Mouse (Mus musculus) bone marrow, adult 2 months (tissue): ENCODE data around the gene Gpsm1. TPM values are rescaled to one million over a fixed set of nuclear protein-coding genes. Genes with fewer than 3 reads are reported as not detected.
A peak's percentile ranks its signal among the peaks of the same experiment; 100 is the strongest.

Experiments used
- H3K27ac ChIP-seq: fragments of 200-500 bp; 2 replicates; pipeline ENCODE4 v1.5.1; 2012; ENCODE audit warnings: low read depth, mild to moderate bottlenecking, control low read depth, inconsistent platforms, low read length; ENCODE audit not compliant: control insufficient read depth, poor library complexity, insufficient read depth
- H3K4me1 ChIP-seq: fragments of 200-500 bp; 2 replicates; pipeline ENCODE4 v1.6.1; 2011; ENCODE audit warnings: low read length; ENCODE audit not compliant: control insufficient read depth, insufficient read depth
- H3K4me3 ChIP-seq: fragments of 200-500 bp; replicated peaks from 2 replicates; pipeline ENCODE3; 2011; ENCODE audit warnings: mild to moderate bottlenecking, low read depth, low read length, control low read depth; ENCODE audit not compliant: control insufficient read depth
- CTCF ChIP-seq: fragments of 200-500 bp; IDR thresholded peaks from 2 replicates; pipeline ENCODE4 v1.5.1; 2011; ENCODE audit warnings: low read length, control low read depth; ENCODE audit not compliant: control insufficient read depth, insufficient read depth
- POLR2A ChIP-seq: fragments of 200-500 bp; IDR thresholded peaks from 2 replicates; pipeline ENCODE4 v1.6.1; 2011; ENCODE audit warnings: low read depth, mild to moderate bottlenecking, control low read depth, low read length, borderline replicate concordance; ENCODE audit not compliant: control insufficient read depth
- WGBS: fragments of 180-500 bp; shearing (Covaris S2); methylation state at CpG from one replicate; pipeline ENCODE4 v1.1.7; 2018; 5-methylcytosine and 5-hydroxymethylcytosine counted together
- polyA plus RNA-seq: library from polyadenylated mRNA; stranded (reverse); fragments of >200 nt; gene quantifications from 2 replicates; pipeline ENCODE4 v1.2.4, GENCODE M21; 2011; ENCODE audit warnings: low replicate concordance; ENCODE audit not compliant: missing spikeins, insufficient read depth, insufficient read length

Gpsm1 gene
- polyA plus RNA-seq, 1 experiment: 10.0 TPM

DNA sequence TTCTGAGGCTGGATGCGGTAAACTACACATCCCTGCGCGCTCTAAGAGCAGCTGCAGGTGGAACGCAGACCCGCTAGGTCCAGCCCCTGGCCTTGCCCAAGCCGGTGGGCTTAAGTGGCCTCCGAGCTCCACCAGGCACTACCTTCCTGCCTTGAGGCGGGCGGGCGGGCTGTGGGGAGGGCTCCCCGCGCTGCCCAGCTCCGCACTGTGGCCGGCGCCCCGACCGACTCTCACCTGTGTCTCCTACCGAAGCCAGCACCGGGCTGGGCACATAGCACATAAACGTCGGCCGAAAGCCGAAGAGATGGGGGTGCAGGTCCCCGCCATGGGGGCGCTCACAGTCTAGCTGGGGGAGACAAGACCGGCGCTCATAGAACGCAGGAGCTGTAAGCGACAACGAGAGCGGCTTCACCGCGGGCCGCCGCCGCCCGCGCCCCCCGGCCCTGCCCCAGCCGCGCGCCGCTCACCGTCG is 73.4 kb downstream of the Gpsm1 start:
- TF ChIP-seq CTCF: no peak
- no peak for TF ChIP-seq POLR2A
- peak overlapping the region; percentile 82; the same call in 1 of the 2 replicates for H3K27ac ChIP-seq
- under 1% methylated on average over 45 of the region's 45 CpGs for WGBS
- peak overlapping the region; percentile 83 for H3K4me3 ChIP-seq
- no peaks in the 10 kb centered on the region; the same call in 1 of the 2 replicates for H3K4me1 ChIP-seq

GRCm38 (mm10) chr2:26389154-26389690 is 73.9 kb downstream of the Gpsm1 start, which contains the start of the genes Entr1 and Pmpca:
Gene Entr1 (minus strand): TSS chr2:26389316.
Gene Pmpca (plus strand): TSS chr2:26389339.
- Histone ChIP-seq H3K27ac (peak within 1 kb of the TSS; percentile 82; the same call in 1 of the 2 replicates), H3K4me1 (no peaks in the 10 kb centered on the region; the same call in 1 of the 2 replicates), H3K4me3 (peak within 1 kb of the TSS; percentile 83)
- TF ChIP-seq POLR2A (peak; percentile 84; the same call in 1 of the 2 replicates), CTCF (no peak)
- WGBS: under 1% methylated on average over 60 of the region's 60 CpGs

DNA sequence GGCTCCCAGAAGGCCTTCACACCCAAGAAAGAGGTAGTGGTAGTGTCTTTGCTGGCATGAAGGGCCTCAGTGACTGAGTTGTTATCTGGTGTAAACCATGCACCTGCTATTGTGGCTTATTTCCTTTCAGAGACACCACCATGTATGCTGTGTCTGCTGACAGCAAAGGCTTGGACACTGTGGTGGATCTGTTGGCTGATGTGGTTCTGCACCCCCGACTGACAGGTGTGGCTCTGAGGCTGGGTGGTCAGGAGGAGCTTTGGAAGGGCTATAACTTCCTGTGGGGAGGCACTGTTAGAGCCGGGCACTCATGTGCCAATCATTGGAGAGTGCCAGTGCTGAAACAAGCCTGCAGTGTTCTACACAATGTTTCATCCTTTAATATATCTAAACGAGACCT is 75.6 kb downstream of the Gpsm1 start:
- no peak for TF ChIP-seq CTCF
- Histone ChIP-seq H3K27ac (no peak overlapping the region), H3K4me1 (no peaks in the 10 kb centered on the region; the same call in 1 of the 2 replicates), H3K4me3 (no peak overlapping the region)
- WGBS: 61% methylated on average over 3 of the region's 3 CpGs

DNA sequence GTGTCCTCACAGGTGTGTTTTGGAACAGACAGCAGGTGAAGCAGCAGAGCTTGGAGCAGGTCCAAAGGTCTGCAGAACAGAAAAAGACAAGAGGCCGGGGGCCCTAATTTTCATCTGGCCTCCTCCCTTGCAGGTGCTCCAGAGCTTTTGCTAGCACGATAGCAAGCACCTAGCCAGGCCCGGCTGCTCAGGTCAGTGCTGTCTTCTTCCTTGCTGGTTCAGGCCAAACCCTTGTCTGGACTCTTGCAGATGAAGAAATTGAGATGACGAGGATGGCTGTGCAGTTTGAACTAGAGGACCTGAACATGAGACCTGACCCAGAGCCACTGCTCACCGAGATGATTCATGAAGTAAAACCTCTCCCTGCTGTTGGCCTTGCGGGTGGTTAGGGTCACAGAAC is 76.3 kb downstream of the Gpsm1 start:
- no peak overlapping the region for H3K4me3 ChIP-seq
- no peak for TF ChIP-seq CTCF
- TF ChIP-seq POLR2A: no peak
- H3K27ac ChIP-seq: no peak overlapping the region
- H3K4me1 ChIP-seq: no peaks in the 10 kb centered on the region; the same call in 1 of the 2 replicates
- WGBS: 89% methylated on average over 6 of the region's 6 CpGs

Other genes with a start within 250 kb of the Gpsm1 start
- gene Nacc2, start 192.3 kb upstream of the Gpsm1 start, polyA plus RNA-seq: 4.0 and 5.8 TPM in 2 replicates
- gene Lhx3, start 107.2 kb upstream of the Gpsm1 start, polyA plus RNA-seq: not detected in 2 replicates
- 2.2 and 2.6 TPM in 2 replicates for gene Qsox2, start 78.0 kb upstream of the Gpsm1 start, polyA plus RNA-seq
- gene Ccdc187, start 21.0 kb upstream of the Gpsm1 start, polyA plus RNA-seq: 0.20 TPM in 1 of 2 replicates, not detected in the other
- 4.0 and 6.9 TPM in 2 replicates for gene Dnlz, start 36.6 kb downstream of the Gpsm1 start, polyA plus RNA-seq
- 67.0 and 199 TPM in 2 replicates for gene Card9, start 45.4 kb downstream of the Gpsm1 start, polyA plus RNA-seq
- gene Snapc4, start 65.1 kb downstream of the Gpsm1 start, polyA plus RNA-seq: 25.2 and 42.6 TPM in 2 replicates
- 56.8 and 78.4 TPM in 2 replicates for gene Entr1, start 73.8 kb downstream of the Gpsm1 start, polyA plus RNA-seq
- gene Pmpca, start 73.8 kb downstream of the Gpsm1 start, polyA plus RNA-seq: 25.5 and 34.2 TPM in 2 replicates
- 10.7 and 21.5 TPM in 2 replicates for gene Inpp5e, start 93.7 kb downstream of the Gpsm1 start, polyA plus RNA-seq
- 5.8 and 30.1 TPM in 2 replicates for gene Sec16a, start 129.7 kb downstream of the Gpsm1 start, polyA plus RNA-seq
- gene Notch1, start 201.1 kb downstream of the Gpsm1 start, polyA plus RNA-seq: 21.8 and 36.9 TPM in 2 replicates